Mouse (Mus musculus): ENCODE measurements at regions not wholly inside any gene's neighbourhood (a gene's known extent, or its start where the extent isn't known, plus 50 kb on each side); places are given as distances from the start of the nearest gene placed in this dataset.

GRCm38 (mm10) chr4:21222631-21223030, 463.1 kb downstream of the Prdm13 start:
- ATAC-seq (ENCODE audit: insufficient number of reproducible peaks, low FRiP score, low TSS enrichment, low read depth), result no peak
- H3K9me3 ChIP-seq, result no peaks in the 10 kb centered on the region
- H3K4me1 ChIP-seq, result no peaks in the 10 kb centered on the region

DNA sequence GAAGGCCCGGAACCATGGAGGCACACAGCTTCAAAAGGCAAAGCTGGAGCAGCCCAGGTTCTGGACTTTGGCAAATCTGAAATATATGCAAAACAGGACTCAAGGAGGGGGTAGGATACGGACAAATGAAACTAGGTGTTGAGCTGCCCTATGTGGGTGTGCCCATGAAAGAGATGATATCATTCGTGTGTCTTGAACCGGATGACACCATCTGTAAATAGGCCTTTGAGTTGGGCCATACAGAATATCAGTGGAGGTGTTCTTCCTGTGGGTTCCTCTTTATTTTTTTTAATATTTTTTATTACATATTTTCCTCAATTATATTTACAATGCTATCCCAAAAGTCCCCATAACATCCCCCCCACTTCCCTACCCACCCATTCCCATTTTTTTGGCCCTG, 478.1 kb downstream of the Prdm13 start:
- Histone ChIP-seq H3K36me3 (no peaks in the 10 kb centered on the region), H3K9me3 (no peaks in the 10 kb centered on the region), H3K27ac (no peak overlapping the region), H3K9ac (no peak overlapping the region), H3K4me2 (no peak overlapping the region), H3K4me1 (no peaks in the 10 kb centered on the region), H3K27me3 (no peaks in the 10 kb centered on the region), H3K4me3 (no peak overlapping the region)
- no peak for ATAC-seq (ENCODE audit: insufficient number of reproducible peaks, low FRiP score, low TSS enrichment, low read depth)
- 93% methylated on average over 4 of the region's 4 CpGs for WGBS

More at GRCm38 (mm10) chr4:21222631-21223030, 463.1 kb downstream of the Prdm13 start:
- Histone ChIP-seq H3K27ac (no peak overlapping the region), H3K9ac (no peak overlapping the region), H3K4me2 (no peak overlapping the region), H3K4me3 (no peak overlapping the region), H3K36me3 (no peaks in the 10 kb centered on the region), H3K27me3 (no peaks in the 10 kb centered on the region)
- 32% methylated on average over 4 of the region's 4 CpGs for WGBS

GRCm38 (mm10) chr4:21195620-21196019, 490.1 kb downstream of the Prdm13 start:
- H3K9me3 ChIP-seq, result no peaks in the 10 kb centered on the region
- 97% methylated on average over 1 of the region's 1 CpGs for WGBS
- no peaks in the 10 kb centered on the region for H3K27me3 ChIP-seq
- no peaks in the 10 kb centered on the region for H3K36me3 ChIP-seq
- H3K9ac ChIP-seq, result no peak overlapping the region
- H3K4me3 ChIP-seq, result no peak overlapping the region
- ATAC-seq (ENCODE audit: insufficient number of reproducible peaks, low FRiP score, low TSS enrichment, low read depth), result no peak
- H3K27ac ChIP-seq, result no peak overlapping the region
- no peaks in the 10 kb centered on the region for H3K4me1 ChIP-seq
- no peak overlapping the region for H3K4me2 ChIP-seq

GRCm38 (mm10) chr4:21173789-21174188, 512.0 kb downstream of the Prdm13 start:
- no peaks in the 10 kb centered on the region for H3K9me3 ChIP-seq
- H3K4me2 ChIP-seq, result no peak overlapping the region
- no peak overlapping the region for H3K9ac ChIP-seq
- no peak overlapping the region for H3K4me3 ChIP-seq
- H3K27ac ChIP-seq, result no peak overlapping the region
- H3K4me1 ChIP-seq, result no peaks in the 10 kb centered on the region
- H3K36me3 ChIP-seq, result no peaks in the 10 kb centered on the region
- WGBS, result 80% methylated on average over 6 of the region's 6 CpGs
- ATAC-seq (ENCODE audit: insufficient number of reproducible peaks, low FRiP score, low TSS enrichment, low read depth), result no peak
- no peaks in the 10 kb centered on the region for H3K27me3 ChIP-seq

DNA sequence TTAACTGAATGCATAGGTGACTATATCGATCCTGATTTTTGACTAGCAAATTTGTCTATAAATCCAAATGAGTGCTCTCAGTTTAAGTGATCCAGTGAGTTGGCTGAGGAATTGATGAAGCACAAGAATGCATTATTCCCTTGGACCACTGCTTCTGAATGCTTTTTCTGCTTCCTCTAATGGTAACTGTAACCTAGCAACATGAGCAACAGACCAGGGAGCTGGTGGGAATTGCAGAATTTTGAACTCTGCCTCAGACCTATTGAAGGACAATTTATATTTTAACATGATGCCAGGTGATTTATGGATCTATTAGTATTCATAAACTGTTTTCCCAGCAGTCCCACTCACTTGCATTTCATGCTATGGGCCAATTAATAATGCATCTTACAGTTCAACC, 512.7 kb downstream of the Prdm13 start:
- no peak overlapping the region for H3K9ac ChIP-seq
- H3K27ac ChIP-seq, result no peak overlapping the region
- no peak for ATAC-seq (ENCODE audit: insufficient number of reproducible peaks, low FRiP score, low TSS enrichment, low read depth)
- H3K4me1 ChIP-seq, result no peaks in the 10 kb centered on the region
- no peak overlapping the region for H3K4me2 ChIP-seq
- WGBS, result 86% methylated on average over 1 of the region's 1 CpGs
- H3K9me3 ChIP-seq, result no peaks in the 10 kb centered on the region
- no peak overlapping the region for H3K4me3 ChIP-seq
- no peaks in the 10 kb centered on the region for H3K27me3 ChIP-seq
- no peaks in the 10 kb centered on the region for H3K36me3 ChIP-seq

DNA sequence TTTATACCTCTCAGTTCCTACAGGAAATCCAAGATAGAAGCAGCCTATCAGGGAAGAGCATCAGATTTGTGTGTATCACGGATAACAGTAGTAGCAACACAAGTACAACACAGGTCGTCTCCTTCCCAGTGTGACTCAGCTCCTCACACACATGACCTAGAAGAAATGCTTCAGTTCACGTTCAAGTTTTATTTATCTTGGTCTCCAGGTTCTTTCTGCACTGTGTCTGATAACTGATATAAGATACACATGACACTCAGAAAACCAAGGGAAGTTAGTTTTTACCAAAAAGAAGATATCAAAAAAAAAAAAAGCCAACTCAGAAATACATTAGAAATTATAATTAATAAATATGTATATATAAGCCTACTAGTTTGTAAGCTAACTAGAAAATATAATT, 515.0 kb downstream of the Prdm13 start:
- Histone ChIP-seq H3K27me3 (no peaks in the 10 kb centered on the region), H3K4me3 (no peak overlapping the region), H3K4me1 (no peaks in the 10 kb centered on the region), H3K9ac (no peak overlapping the region), H3K27ac (no peak overlapping the region), H3K4me2 (no peak overlapping the region), H3K36me3 (no peaks in the 10 kb centered on the region), H3K9me3 (no peaks in the 10 kb centered on the region)
- ATAC-seq (ENCODE audit: insufficient number of reproducible peaks, low FRiP score, low TSS enrichment, low read depth), result no peak
- WGBS, result 79% methylated on average over 3 of the region's 3 CpGs

DNA sequence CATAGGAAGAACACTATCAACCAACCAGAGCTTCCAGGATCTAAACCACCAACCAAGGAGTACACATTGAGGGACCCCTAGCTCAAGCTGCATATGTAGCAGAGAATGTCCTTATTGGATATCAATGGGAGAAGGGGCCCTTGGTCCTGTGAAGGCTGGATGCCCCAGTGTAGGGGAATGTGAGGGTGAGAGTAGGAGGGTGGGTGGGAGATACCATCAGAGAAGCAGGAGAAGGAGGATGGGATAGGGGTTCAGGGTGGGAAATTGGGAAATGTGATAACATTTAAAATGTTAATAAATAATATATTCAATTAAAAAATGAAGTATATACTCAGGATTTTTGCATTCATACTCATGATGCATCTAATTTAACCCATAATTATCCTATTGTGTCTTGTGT, 523.6 kb downstream of the Prdm13 start:
- H3K4me3 ChIP-seq, result no peak overlapping the region
- no peaks in the 10 kb centered on the region for H3K36me3 ChIP-seq
- no peaks in the 10 kb centered on the region for H3K9me3 ChIP-seq
- H3K4me1 ChIP-seq, result no peaks in the 10 kb centered on the region
- H3K27ac ChIP-seq, result no peak overlapping the region
- H3K9ac ChIP-seq, result no peak overlapping the region
- H3K4me2 ChIP-seq, result no peak overlapping the region
- no peak for ATAC-seq (ENCODE audit: insufficient number of reproducible peaks, low FRiP score, low TSS enrichment, low read depth)
- H3K27me3 ChIP-seq, result no peaks in the 10 kb centered on the region

DNA sequence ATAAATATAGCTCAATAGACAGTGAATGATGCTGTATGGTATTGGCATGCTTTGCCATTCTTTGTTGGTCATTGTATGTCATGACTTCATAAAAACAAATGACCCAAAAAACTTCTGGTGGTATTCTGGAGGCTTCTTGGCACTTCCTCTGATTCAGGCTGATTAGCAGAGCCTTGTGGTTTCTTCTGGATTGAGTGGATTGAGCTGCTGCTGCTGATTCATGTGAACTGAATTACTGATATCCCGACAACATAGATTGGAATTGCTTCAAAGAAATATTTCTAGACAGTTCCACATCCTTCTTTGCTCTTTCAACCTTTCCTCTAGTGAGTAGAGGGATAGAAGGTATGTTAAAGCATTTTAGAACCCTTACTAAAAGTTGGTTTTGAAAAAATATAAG, 559.9 kb downstream of the Prdm13 start:
- no peak for ATAC-seq (ENCODE audit: insufficient number of reproducible peaks, low FRiP score, low TSS enrichment, low read depth)
- H3K9ac ChIP-seq, result no peak overlapping the region
- no peak overlapping the region for H3K4me2 ChIP-seq
- WGBS, result 78% methylated on average over 1 of the region's 1 CpGs
- no peaks in the 10 kb centered on the region for H3K27me3 ChIP-seq
- H3K9me3 ChIP-seq, result no peaks in the 10 kb centered on the region; the same call in 1 of the 2 replicates
- H3K36me3 ChIP-seq, result no peaks in the 10 kb centered on the region
- no peak overlapping the region for H3K27ac ChIP-seq
- no peaks in the 10 kb centered on the region for H3K4me1 ChIP-seq
- no peak overlapping the region for H3K4me3 ChIP-seq

- H3K36me3 ChIP-seq, result no peaks in the 10 kb centered on the region
- no peaks in the 10 kb centered on the region for H3K27me3 ChIP-seq
- no peak overlapping the region for H3K4me2 ChIP-seq
- ATAC-seq (ENCODE audit: insufficient number of reproducible peaks, low FRiP score, low TSS enrichment, low read depth), result no peak
- H3K27ac ChIP-seq, result no peak overlapping the region
- WGBS, result 82% methylated on average over 1 of the region's 1 CpGs
- no peak overlapping the region for H3K4me3 ChIP-seq
- no peak overlapping the region for H3K9ac ChIP-seq
- H3K9me3 ChIP-seq, result no peaks in the 10 kb centered on the region
- H3K4me1 ChIP-seq, result no peaks in the 10 kb centered on the region
Observed at GRCm38 (mm10) chr4:21095741-21096140, 590.0 kb downstream of the Prdm13 start.

DNA sequence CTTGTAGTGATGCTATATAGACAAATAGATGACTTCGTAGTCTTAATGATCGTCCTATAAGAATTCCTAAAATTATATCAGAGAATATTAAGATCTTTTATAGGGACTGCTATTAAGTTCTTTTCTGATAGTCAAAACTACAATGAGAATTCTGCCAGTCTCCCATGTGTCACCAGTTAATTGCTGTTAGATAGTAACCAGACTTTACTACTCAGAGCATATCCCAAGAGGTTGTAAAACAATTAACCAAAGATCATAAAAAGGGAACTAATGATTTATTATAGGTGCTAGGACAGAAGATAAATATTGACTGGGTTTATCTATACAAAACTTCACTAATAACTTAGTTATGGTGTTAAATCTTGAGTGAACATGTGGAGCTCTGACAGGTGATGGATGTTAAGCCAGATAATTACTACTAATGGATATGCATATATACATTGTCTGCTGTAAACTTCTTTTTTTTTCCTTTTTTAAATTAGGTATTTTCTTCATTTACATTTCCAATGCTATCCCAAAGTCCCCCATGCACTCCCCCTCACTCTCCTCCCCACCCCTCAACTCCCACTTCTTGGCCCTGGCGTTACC, 615.5 kb downstream of the Prdm13 start:
- H3K27ac ChIP-seq, result no peak overlapping the region
- no peak overlapping the region for H3K4me3 ChIP-seq
- WGBS, result 87% methylated on average over 3 of the region's 3 CpGs
- no peaks in the 10 kb centered on the region for H3K4me1 ChIP-seq
- H3K36me3 ChIP-seq, result no peaks in the 10 kb centered on the region
- no peaks in the 10 kb centered on the region for H3K27me3 ChIP-seq
- H3K9ac ChIP-seq, result no peak overlapping the region
- no peak for ATAC-seq (ENCODE audit: insufficient number of reproducible peaks, low FRiP score, low TSS enrichment, low read depth)
- H3K4me2 ChIP-seq, result no peak overlapping the region
- no peaks in the 10 kb centered on the region for H3K9me3 ChIP-seq

All from limb, embryonic 15.5 days (tissue).